Mouse (Mus musculus): ENCODE measurements around the gene Plxna4.

DNA sequence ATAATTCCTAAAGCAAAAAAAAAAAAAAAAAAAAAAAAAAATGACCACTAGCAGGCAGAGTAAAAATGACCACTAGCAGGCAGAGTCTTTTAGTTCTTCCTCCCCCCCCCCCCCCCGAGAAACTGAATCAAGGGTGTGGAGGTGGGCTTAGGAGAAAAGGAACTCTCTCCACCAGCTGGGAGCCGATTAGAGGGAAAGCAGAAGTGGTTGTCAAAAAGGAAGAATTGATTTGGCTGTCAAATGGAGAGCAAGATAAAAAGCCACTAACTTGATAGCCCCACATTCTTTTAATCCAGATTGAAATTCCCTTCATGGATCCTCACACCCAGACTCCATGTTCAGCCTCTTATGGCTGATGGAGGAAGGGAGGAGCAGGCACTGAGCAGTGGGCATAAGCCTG lies 478.8 kb downstream of the Plxna4 start:
- TF ChIP-seq CTCF (IDR thresholded peaks at IDR 0.05; ENCODE audit: insufficient read depth, low read depth, low read length) (no peak), POLR2A (IDR thresholded peaks at IDR 0.05; ENCODE audit: insufficient read depth, low read depth, low read length) (no peak)

Measured in olfactory bulb, adult 2 months (tissue).